Mouse (Mus musculus): Measurements from ENCODE around the gene Dkk2.

The Dkk2 gene

DNA sequence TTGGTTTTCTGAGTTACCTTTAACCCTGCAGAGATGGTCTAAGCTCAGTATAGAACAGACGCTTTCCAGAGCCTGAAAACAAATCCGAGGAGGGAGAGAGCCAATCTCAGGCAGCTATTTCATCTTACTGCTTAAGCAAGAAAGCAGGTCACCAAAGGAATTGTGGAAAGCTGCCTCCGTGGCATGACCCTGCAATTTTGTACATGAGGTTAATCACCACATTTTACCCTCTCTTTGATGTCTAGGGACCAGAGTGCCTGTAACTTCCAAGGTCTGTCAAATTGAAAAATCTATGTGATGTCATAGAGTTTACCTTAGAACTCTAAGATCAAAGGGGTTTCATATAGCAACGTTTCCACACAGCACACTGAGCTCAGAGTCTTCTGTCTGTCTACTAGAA, 37.5 kb downstream of the Dkk2 start:
- DNase-seq (ENCODE audit: low read depth, low spot score) = no peak

DNA sequence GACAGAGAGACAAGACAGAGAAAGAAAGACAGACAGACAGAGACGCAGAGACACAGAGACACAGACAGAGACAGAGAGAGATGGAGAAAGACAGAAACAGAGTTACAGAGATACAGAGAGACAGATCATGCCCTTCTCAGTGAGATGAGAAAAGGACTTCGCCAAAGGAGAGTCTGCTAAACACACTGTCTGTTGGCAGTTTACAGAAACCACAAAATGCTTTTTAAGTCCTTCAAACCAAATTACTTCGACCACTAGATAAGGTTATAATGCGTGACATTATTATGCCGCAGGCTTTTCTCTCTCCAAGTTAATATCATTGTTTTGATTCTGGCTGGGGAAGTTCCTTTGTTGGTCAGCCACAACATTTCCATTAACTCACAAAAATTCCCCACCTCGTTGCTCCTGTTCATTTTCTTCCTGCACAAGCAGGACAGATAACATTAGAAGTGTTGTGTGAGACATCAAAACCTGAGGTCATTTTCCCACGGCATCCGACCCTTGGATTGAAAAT, 40.2 kb downstream of the Dkk2 start:
- no peak for DNase-seq (ENCODE audit: low read depth, low spot score)

DNA sequence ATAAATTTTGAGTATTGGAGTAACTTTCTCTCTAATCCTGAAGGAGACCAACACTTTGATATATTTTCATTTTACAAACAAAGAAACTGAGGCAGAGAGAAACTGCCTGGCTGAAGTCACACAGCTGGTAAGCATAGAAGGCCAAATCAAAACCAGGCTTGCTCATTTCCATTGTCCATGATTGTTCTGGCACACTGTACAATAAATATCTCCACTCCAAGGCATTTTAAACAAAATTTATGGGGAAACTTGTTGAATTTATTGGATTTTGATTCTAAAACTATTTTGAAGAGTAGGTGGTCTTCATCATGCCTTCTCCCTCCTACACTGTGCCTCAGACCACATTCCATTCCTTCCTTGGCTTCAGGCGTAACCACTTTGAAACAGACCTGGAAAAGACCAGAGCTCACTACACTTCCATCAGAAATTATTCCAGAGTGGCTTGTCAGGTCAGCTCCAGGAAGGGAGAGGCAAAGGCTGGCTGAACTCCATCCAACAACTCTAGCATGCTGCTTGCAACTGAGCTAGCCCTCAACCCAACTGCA, 44.7 kb downstream of the Dkk2 start:
- no peak for DNase-seq (ENCODE audit: low read depth, low spot score)

DNA sequence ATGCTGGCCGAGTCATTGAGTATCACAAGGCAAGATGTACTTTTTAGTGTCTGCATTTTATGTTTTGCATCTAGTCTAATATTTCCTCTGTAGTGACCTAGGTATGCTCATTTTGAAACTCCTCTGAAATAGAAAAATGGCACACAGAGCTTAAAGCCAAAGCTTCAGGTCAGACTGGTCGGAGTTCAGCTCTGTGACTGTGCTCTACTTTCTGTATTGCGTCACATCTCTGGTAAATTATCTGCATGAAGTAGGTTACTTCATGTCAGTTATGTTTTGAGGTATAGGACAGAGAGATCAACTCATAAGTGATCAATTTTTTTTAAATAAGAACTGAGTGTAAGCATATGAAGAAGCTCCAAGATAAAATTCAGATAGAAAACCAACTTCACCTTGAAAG, 45.7 kb downstream of the Dkk2 start:
- no peak for DNase-seq (ENCODE audit: low read depth, low spot score)

DNA sequence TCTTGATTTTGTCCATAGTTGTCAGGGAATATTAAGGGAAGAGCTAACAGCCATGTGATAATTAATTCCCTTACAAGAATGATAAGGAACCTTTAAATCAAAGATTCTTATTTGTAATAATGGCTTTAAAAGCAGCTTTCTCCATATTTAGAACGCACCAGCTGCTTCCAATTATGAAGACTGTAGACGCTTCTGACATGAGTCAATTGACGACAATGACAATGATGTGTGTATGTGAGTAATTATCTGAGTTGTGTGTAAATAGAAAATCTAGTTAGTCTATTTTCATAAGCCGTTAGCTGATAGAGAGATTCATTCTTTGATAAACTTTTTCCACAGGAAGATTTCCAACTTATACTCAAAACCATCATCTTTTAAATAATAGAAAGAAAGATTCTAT, 46.8 kb downstream of the Dkk2 start:
- DNase-seq (ENCODE audit: low read depth, low spot score) = no peak

DNA sequence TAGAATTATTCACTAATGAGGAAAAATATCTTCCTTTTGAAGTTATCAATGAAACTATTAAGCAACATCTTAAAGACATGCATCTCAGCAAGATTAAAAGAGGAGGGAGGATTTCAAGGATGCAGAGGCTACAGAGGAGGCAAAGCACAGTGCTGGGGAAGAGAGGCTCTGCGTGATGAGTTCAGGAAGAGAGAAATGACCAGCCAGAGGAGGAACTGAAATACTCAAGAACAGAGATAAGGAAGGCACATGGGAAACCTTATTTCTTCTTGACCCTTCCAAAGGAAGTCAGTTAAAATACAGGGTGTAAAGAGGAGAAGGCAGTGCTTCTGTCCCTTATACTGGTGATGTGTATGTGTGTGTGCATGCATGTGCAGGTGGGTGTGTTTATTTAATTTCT, 49.4 kb downstream of the Dkk2 start:
- no peak for DNase-seq (ENCODE audit: low read depth, low spot score)

DNA sequence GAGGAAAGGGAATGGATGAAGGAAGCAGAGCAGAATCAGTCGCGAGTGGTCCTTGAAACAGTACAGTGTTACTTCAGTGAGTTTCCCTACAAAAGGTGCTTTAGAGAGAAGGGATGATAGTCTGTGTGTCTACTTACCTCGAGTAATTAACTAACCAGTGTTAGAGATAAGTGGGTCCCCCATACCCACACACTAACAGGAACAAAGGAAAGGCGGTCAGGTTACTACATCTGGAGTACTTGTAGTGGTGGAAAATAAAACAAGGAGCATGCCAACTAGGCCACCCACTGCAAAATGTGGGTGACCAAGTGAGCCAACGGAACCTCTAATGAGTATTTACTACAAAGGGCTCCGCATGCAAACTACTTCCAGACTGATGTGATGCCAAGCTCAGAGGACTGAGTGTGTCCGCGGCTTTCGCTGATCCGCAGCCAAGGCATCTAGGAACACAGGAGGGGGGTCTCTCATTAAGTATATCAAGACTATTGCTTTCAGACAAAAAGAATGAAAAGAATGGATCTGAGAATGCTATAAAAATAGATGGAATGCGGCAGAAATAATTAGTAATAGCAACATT, 52.8 kb downstream of the Dkk2 start:
- no peak for DNase-seq (ENCODE audit: low read depth, low spot score)

DNA sequence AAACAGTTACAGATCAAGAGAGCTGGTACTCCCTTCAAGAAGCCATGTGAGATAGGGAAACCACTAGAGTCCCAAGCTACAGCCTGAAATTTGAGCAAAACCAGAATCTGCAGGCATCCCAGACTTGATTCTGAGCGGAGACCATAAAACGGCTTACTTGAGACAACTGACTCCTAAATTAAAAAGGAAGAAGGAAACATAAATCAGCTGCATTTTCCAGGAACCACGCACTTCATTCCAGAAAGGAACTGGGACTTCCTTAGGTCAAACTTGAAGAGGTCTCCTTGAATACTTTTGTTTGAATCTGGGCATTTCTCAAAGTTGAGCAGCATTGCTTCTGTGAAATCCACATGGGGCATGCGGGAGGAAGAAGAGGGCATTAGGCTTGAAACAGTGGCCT, 55.9 kb downstream of the Dkk2 start:
- no peak for DNase-seq (ENCODE audit: low read depth, low spot score)

DNA sequence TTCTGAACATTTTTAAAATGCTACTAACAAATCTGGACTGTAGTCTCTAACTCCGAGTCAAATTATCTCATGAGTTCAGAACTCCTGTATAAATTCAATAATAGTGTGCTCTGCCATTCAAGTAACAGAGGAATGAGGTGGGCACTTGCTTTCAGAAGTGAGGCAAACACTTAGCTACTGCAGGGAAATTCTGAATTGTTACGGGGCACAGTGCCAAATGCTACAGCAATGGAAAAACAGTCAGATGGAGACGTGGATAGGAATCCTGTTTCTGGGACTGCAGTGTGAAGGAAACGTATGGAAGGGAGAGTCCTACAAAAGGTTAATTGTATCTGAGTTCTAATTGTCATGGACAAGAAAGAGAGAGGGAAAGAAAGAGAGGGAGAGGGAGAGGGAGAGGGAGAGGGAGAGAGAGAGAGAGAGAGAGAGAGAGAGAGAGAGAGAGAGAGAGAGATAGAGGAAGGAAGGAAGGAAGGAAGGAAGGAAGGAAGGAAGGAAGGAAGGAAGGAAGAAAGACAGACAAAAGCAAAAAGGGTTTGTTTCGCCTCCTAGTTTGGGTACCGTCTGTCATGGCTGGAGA, 64.4 kb downstream of the Dkk2 start:
- no peak for DNase-seq (ENCODE audit: low read depth, low spot score)

DNA sequence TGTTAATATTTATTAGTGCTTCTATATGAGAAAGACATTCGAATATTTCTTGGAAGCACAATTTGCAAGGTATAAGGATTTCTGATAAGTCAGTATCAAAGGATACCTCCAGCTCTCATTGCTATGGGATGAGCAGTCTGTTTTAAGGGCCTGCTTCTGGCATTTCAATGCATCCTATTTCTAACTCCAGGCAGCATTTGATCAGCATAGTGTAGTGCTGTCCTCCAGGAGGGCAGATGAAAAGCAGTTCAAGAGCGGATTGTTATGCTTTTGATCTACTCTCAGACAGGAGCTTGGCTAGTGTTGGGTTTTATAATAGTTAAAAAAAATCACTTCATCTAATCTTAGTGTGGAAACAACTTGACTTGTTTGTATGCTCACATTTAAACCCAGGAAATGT, 73.7 kb downstream of the Dkk2 start:
- no peak for DNase-seq (ENCODE audit: low read depth, low spot score)

DNA sequence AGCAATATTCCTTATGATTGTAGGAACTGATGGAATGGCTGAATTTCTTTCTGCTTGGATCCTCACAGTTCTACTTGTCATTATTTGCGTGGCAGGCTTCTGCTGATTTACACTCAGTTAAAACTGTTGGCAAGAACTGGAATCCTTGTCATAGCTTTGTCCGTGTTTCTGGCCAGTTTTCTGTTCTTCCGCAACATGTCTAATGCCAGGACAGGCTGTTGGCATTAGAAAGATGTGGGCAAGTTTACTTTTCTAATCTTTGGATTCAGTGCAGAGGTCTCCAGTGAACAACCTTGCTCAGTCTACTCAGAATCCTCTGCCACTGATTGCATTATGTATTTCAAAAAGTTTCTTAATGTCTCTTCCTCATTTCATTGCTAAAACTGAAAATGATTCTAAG, 83.8 kb downstream of the Dkk2 start:
- DNase-seq (ENCODE audit: low read depth, low spot score) = no peak

DNA sequence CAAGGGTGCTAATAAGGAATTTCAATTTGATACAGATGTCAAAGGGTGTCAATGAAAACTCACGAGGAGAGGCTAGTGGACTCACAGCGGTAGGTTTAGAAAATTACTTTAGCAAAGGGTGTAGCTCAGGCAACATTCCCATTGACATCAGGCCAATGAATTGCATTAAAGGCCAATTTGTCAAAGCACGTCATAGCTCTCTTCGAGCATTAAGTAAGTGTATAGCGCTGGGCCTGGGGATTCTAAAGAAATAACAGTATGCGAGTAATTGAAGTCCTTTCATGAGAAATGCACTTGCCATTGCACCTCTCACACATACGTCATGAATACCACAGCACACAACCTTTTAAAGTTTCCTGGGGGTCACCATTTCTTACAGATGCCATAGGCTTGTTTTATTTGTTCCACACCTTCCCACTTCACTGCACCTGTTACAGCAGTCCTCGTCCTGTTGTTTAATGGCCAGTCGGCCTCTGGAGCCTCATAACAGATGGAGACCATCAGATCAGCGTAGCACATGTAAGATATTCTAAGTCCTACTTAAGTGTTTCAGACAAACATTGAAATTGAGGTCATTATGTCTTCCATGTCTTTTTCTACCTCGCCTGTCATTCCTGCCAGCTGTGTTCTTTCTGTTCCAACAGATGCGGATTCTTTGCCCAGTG, 101.9 kb downstream of the Dkk2 start:
- DNase-seq (ENCODE audit: low read depth, low spot score) = no peak

DNA sequence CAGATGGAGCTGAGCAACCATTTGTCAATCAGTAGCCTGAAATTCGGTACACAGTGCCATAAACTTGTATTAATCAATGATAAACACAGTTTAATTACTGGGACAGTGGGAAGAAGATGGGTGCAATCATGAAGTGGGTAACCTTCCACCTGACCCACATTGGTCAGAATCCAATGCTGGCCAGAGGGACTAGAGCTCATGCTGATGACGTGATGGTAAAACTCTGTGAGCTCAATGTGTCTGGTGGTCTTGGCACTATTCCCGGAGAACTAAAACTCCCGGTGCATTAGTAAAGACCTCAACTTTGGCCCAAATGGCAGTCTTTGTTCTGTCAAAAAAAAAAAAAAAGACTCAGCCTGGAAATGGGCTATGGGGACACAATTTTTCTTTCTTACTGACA, 116.9 kb downstream of the Dkk2 start:
- no peak for DNase-seq (ENCODE audit: low read depth, low spot score)

DNA sequence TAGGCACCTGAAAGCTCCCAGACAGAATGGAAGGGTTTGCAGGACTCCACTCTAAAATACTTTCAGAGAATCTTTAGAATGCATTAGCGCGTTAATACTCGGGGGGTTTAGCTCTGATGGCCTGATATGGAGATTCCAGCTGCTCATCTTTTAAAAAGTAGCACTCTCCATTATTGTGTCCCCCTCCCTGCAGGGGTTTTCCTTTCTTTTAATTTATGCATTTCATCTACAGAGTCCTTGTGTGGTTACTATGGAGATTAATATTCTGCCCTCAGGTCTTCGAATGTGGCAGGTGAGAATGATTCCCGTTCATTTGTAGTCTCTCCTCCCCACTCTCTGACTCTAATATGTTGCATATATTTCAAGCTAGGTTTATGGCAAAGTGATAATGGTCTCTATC, 117.6 kb downstream of the Dkk2 start:
- DNase-seq (ENCODE audit: low read depth, low spot score) = no peak

DNA sequence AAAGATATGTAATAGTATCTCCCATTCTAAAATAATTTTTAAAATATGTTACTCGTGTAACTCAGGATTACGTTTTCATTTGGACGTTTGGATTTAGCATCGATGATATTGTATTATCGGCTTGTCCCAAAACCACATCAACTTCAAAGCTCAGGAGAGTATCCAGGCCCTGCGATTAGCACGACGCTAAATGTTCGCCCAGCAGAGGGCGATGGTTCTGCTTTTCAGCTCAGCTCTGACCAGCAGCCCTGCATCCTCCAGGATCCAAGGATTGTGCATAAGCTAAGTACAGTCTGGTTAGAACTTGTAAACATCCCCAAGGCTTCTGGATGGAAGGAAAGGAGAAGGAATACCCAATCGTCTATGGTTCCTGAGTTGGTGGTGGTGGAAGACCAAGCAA, 122.4 kb downstream of the Dkk2 start:
- DNase-seq (ENCODE audit: low read depth, low spot score) = peak; percentile 51

DNA sequence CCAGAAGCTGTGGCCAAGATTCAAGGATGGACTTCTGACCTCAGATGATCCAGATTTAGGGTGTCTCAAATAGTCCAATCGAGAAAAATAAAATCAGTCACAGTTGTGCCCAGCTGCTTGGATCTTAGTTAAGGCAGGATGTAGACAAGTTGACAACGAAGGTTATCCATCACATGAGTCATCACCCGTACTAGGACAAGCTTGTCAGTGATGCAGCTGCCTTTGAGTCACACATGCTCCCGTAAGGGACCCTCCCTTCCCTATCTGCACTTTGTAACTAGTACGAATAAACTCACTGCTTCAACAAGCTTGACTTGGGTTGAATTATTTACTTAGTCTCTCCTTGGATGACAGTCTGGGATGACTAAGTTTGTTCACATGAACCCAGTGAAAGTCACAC, 126.2 kb downstream of the Dkk2 start:
- DNase-seq (ENCODE audit: low read depth, low spot score) = no peak

DNA sequence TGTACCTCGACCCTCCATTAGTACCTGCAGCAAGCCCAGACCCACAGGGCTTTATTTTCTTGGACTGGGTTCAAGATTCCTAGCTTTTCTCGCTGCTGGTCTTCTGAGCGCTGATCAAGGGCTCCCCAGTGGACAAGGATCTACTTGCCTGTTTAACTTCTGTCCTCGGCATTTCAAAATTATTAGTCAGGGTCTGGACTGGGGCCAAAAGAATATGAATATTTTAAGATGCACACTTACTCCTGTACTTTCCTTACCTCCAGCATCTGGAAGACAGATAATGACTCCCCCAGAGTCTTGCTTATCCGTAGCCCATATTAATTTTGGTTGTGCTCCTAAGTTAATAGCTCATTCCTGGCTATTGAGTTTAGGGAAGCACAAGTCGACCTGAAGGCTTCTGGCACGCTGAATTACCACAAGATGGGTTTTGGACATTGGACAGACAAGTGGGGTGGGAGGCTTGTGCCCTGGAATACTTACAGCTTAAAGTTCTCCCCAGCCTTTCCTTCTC, 134.9 kb downstream of the Dkk2 start:
- no peak for DNase-seq (ENCODE audit: low read depth, low spot score)

DNA sequence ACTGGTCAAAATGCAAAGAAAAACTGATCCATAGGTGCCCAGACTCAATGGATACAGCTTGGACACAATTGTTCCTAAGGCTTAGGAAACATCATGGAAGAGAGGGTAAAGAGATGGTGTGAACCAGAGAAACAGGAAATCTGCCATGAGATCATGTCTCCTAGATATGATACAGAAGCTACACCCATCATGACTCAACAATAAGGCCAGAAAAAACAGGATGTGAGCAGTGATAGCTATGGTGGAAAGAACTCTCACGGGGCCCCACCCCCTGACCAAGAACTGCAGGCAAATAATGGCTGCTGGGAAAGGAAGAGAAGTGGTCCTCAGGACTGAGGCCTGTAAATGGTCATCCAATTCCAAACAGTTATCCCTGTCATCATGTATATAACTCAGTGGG, 142.5 kb downstream of the Dkk2 start:
- DNase-seq (ENCODE audit: low read depth, low spot score) = no peak
